Mouse (Mus musculus): ENCODE measurements around the gene Zfp990. TPM values are rescaled to one million over a fixed set of nuclear protein-coding genes. Genes with fewer than 3 reads are reported as not detected.
"Not testable (repeated sequence)": the region's sequence is repeated elsewhere in the genome, so short reads cannot be mapped to it uniquely, and the experiment has no call there.

Gene Zfp990
- total RNA-seq, 2 experiments from 2014 or later = 0.58 to 0.96 TPM

DNA sequence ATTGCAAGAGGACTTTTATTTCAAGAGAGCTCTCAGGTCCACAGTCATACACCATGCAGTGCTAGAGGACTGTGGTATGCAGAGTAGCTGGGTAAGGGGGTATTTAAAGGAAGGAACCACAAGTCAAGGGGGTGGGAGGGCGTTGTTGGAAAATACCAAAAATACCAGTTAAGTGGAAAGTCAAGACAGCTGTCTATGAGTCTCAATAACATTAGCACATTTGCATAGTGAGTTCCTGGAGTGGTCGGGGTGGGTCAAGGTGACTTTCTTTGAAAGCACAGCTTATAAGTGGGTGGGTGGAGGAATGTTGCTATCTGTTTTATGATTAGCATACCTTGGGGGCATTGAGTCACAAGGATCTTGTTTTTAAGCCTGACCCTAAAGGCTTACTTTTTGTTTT is 75.5 kb downstream of the Zfp990 start:
- DNase-seq (ENCODE audit: low spot score in 2 of 2) = not testable (repeated sequence)

Other genes starting within 250 kb of the Zfp990 start
- under 1 TPM; 0.13 to 0.36 TPM for gene Tnfrsf8, start 195.6 kb upstream of the Zfp990 start, total RNA-seq (2021)
- 1 to 10 TPM in 1 of 2 experiments, under 1 TPM in 1; 0.64 to 2.4 TPM for gene Gm13212, start 74.4 kb downstream of the Zfp990 start, total RNA-seq (2021)
- under 1 TPM in 1 of 2 experiments, not detected in 1; 0.20 TPM for gene Zfp980, start 159.9 kb downstream of the Zfp990 start, total RNA-seq (2021)

Measured in adrenal gland, adult 18-20 months (tissue).